Mouse (Mus musculus) forebrain, postnatal 0 days (tissue): ENCODE results near the gene 9330159F19Rik. TPM values are rescaled to one million over a fixed set of nuclear protein-coding genes. Genes with fewer than 3 reads are reported as not detected.

ENCODE experiments used
- ATAC-seq: fragments of 200-750 bp; cut with Nextera tagmentation; 2 replicates; pipeline ENCODE4 v1.8.0; 2017; ENCODE audit warnings: mild to moderate bottlenecking, moderate library complexity
- DNase-seq: peaks from one replicate; pipeline ENCODE4 v3.0.0-alpha.2; 2015
- H3K27ac ChIP-seq: fragments of 300-500 bp; sonication (generic); 2 replicates; pipeline ENCODE4 v1.5.1; 2014; ENCODE audit warnings: low read depth, mild to moderate bottlenecking, antibody characterized with exemption, low read length, moderate library complexity, mixed read lengths
- H3K27me3 ChIP-seq: fragments of 300-500 bp; sonication (generic); 2 replicates; pipeline ENCODE4 v1.6.1; 2014; ENCODE audit warnings: mild to moderate bottlenecking, low read length, mixed read lengths; ENCODE audit not compliant: insufficient read depth
- H3K36me3 ChIP-seq: fragments of 300-500 bp; sonication (generic); 2 replicates; pipeline ENCODE4 v1.6.1; 2014; ENCODE audit warnings: mild to moderate bottlenecking, moderate library complexity; ENCODE audit not compliant: insufficient read depth
- H3K4me1 ChIP-seq: fragments of 300-500 bp; sonication (generic); 2 replicates; pipeline ENCODE4 v1.6.1; 2014; ENCODE audit warnings: antibody characterized with exemption; ENCODE audit not compliant: insufficient read depth
- H3K4me2 ChIP-seq: fragments of 300-500 bp; sonication (generic); 2 replicates; pipeline ENCODE4 v1.6.1; 2014; ENCODE audit warnings: low read depth, mild to moderate bottlenecking, moderate library complexity
- H3K4me3 ChIP-seq: fragments of 300-500 bp; sonication (generic); 2 replicates; pipeline ENCODE4 v1.5.1; 2014; ENCODE audit warnings: low read depth, low read length, mixed read lengths
- H3K9ac ChIP-seq: fragments of 300-500 bp; sonication (generic); 2 replicates; pipeline ENCODE4 v1.6.1; 2014; ENCODE audit warnings: mild to moderate bottlenecking
- H3K9me3 ChIP-seq: fragments of 300-500 bp; sonication (generic); 2 replicates; pipeline ENCODE4 v1.6.1; 2016; ENCODE audit warnings: low read length
- CTCF ChIP-seq: sonication (generic); IDR thresholded peaks from 2 replicates; pipeline ENCODE4 v1.5.1; 2016; ENCODE audit warnings: antibody characterized with exemption, control low read depth, low read depth
- WGBS: fragments of 180-500 bp; shearing (Covaris S2); extraction: QIAGEN DNeasy Blood & Tissue Kit; methylation state at CpG from one replicate; pipeline ENCODE4 v1.1.7; 2014; 5-methylcytosine and 5-hydroxymethylcytosine counted together
- polyA plus RNA-seq: library from polyadenylated mRNA; unstranded; fragments of >200 nt; fragmentation: Nextera tagmentation; extraction: Ambion mirVana; gene quantifications from 2 replicates; pipeline ENCODE4 v1.2.1, GENCODE M21; 2015
- total RNA-seq: library from RNA; depleted of rRNA; stranded (reverse); fragments of >200 nt; gene quantifications from 2 replicates; pipeline ENCODE4 v1.2.3, GENCODE M21; 2014; rRNA removed

Gene 9330159F19Rik
- total RNA-seq: 88.2 and 98.6 TPM in 2 replicates
- 17.4 and 23.8 TPM in 2 replicates for polyA plus RNA-seq

DNA sequence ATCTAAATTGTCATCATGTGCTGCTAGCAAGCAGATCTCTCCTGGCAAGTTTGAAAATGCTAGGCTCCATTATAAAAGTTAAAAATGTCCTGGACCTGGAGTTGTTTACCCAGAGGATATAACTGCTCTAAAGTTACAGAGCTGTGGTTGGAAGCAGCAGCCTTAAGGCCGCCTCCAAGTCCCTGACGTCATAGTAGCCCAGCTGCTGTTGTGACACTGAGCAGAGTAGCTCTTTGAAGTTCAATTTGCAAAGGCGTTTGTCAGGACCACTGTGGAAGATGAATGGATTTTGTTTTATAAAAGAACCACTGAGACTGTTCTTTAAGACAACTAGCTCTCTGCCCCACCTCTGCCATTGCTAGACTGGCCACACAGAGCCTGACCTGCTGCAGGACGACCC lies at the start of gene 9330159F19Rik:
9330159F19Rik (plus strand) TSS at position 154 of the 400 bp plus-strand sequence.
- DNase-seq (peak; percentile 50), ATAC-seq (peak; percentile 88)
- Histone ChIP-seq H3K9me3 (no peaks in the 10 kb centered on the region), H3K27me3 (no peaks in the 10 kb centered on the region), H3K27ac (no peak within 1 kb of the TSS; the same call in 1 of the 2 replicates), H3K4me2 (no peak within 1 kb of the TSS), H3K4me3 (no peak within 1 kb of the TSS), H3K4me1 (no peaks in the 10 kb centered on the region), H3K36me3 (peaks cover 8% of the 10 kb centered on the region; the same call in 1 of the 2 replicates), H3K9ac (no peak within 1 kb of the TSS)
- WGBS: 3% methylated on average over 4 of the region's 4 CpGs
- no peak for TF ChIP-seq CTCF

DNA sequence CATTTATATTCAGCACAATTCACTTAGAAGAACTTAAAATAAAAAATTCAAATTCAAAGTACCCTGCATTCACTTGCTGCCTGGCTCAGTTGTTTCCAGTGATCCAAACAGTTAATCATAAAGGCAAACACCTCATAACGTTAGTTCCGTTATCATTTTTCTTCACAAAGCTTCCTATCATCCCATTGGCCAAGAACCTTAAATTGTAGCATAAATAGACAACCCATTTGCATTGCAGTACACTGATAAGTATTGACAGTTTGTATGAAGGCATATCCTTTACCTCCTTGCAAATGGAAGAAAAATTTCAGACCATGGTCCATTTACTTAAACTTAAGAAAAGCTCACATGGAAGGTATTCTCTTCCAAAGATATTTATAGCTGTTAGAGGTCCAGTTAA lies 49.7 kb upstream of the 9330159F19Rik start:
- Histone ChIP-seq H3K27me3 (no peaks in the 10 kb centered on the region), H3K36me3 (peaks cover 44% of the 10 kb centered on the region), H3K4me2 (no peak overlapping the region), H3K4me1 (no peaks in the 10 kb centered on the region), H3K27ac (no peak overlapping the region), H3K9ac (no peak overlapping the region), H3K4me3 (no peak overlapping the region), H3K9me3 (no peaks in the 10 kb centered on the region)
- no peak for TF ChIP-seq CTCF
- WGBS: 72% methylated on average over 2 of the region's 2 CpGs
- no peak for DNase-seq
- ATAC-seq: no peak

GRCm38 (mm10) chr10:29173778-29174177 lies 37.6 kb upstream of the 9330159F19Rik start:
- H3K27ac ChIP-seq: no peak overlapping the region
- no peak overlapping the region for H3K4me3 ChIP-seq
- no peaks in the 10 kb centered on the region for H3K27me3 ChIP-seq
- DNase-seq (no peak), ATAC-seq (no peak)
- TF ChIP-seq CTCF: no peak
- no peaks in the 10 kb centered on the region for H3K9me3 ChIP-seq
- no peak overlapping the region for H3K4me2 ChIP-seq
- 71% methylated on average over 2 of the region's 2 CpGs for WGBS
- H3K36me3 ChIP-seq: peaks cover 36% of the 10 kb centered on the region
- no peak overlapping the region for H3K9ac ChIP-seq
- H3K4me1 ChIP-seq: no peaks in the 10 kb centered on the region

DNA sequence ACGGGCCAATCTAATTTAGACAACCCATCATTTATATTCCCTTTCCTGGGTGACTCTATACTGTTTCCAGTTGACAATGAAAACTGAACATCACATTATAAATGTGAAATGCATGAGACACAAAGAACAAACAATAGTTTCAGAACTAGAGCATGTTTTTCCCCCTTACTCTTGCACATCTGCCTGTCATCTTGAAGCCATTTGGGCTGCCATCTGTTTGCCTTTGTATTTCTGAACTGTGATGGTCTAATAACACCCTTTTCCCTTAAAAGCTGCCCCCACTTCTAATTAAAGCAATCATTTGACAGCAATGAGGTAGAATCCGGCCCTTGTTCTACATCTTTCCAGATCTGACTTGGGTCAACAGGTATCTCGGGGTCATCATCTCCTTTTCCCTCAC lies 35.8 kb upstream of the 9330159F19Rik start:
- Histone ChIP-seq H3K4me2 (no peak overlapping the region), H3K4me1 (no peaks in the 10 kb centered on the region), H3K9me3 (no peaks in the 10 kb centered on the region), H3K27ac (no peak overlapping the region), H3K36me3 (peaks cover 45% of the 10 kb centered on the region), H3K9ac (no peak overlapping the region), H3K27me3 (no peaks in the 10 kb centered on the region), H3K4me3 (no peak overlapping the region)
- WGBS: 57% methylated on average over 3 of the region's 3 CpGs
- no peak for TF ChIP-seq CTCF
- no peak for DNase-seq
- no peak for ATAC-seq

DNA sequence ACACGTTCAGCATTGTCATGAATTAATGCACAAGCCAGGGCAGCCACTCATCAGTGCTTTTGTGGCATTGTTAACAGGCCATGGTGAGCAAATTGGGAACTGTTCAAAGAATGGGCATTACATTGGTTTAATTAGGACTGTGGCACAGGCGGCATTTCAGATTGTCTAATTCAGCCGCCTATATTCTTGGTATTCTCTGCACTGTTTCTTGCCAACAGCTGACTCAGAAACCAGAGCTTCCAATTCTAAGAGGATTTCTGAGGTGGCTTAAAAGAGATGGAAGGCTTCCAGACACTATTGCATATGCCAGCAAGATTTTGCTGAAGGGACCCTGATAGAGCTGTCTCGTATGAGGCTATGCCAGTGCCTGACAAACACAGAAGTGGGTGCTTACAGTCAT lies 34.5 kb upstream of the 9330159F19Rik start:
- Histone ChIP-seq H3K4me1 (no peaks in the 10 kb centered on the region), H3K27ac (no peak overlapping the region), H3K9ac (no peak overlapping the region), H3K4me2 (no peak overlapping the region), H3K36me3 (peaks cover 50% of the 10 kb centered on the region), H3K9me3 (no peaks in the 10 kb centered on the region), H3K27me3 (no peaks in the 10 kb centered on the region), H3K4me3 (no peak overlapping the region)
- no peak for TF ChIP-seq CTCF
- DNase-seq: peak; percentile 33
- WGBS: 39% methylated on average over 4 of the region's 4 CpGs
- peak; percentile 36; the same call in 1 of the 2 replicates for ATAC-seq

GRCm38 (mm10) chr10:29178003-29178402 lies 33.4 kb upstream of the 9330159F19Rik start:
- no peak for ATAC-seq
- no peak for TF ChIP-seq CTCF
- no peaks in the 10 kb centered on the region for H3K27me3 ChIP-seq
- no peaks in the 10 kb centered on the region for H3K4me1 ChIP-seq
- no peak overlapping the region for H3K4me2 ChIP-seq
- H3K9me3 ChIP-seq: no peaks in the 10 kb centered on the region
- H3K4me3 ChIP-seq: no peak overlapping the region
- peaks cover 55% of the 10 kb centered on the region for H3K36me3 ChIP-seq
- no peak overlapping the region for H3K9ac ChIP-seq
- no peak for DNase-seq
- WGBS: 45% methylated on average over 2 of the region's 2 CpGs
- no peak overlapping the region for H3K27ac ChIP-seq

GRCm38 (mm10) chr10:29180210-29180609 lies 31.2 kb upstream of the 9330159F19Rik start:
- ATAC-seq (no peak), DNase-seq (no peak)
- Histone ChIP-seq H3K9me3 (no peaks in the 10 kb centered on the region), H3K27ac (no peak overlapping the region), H3K4me1 (no peaks in the 10 kb centered on the region), H3K4me2 (no peak overlapping the region), H3K27me3 (no peaks in the 10 kb centered on the region), H3K4me3 (no peak overlapping the region), H3K9ac (no peak overlapping the region), H3K36me3 (peaks cover 45% of the 10 kb centered on the region)
- 89% methylated on average over 3 of the region's 3 CpGs for WGBS
- TF ChIP-seq CTCF: no peak
